ENCODE assay signal across 12 mouse cellular contexts in genomic region chr9:9886210-9886609, GRCm38 (mm10).
A peak's percentile ranks its signal among the peaks of the same experiment; 100 is the strongest.
DNase-seq lines count a peak whose midpoint lies in the region; TF ChIP-seq lines count a peak whose summit lies in the region.
"Had no signal": no experiment of that assay in that cellular context is flagged by ENCODE, and none has a peak within 500 bp of the region (broad histone marks: within the 10 kb centered on the region; RNA-seq: fewer than 3 reads in every experiment).

No protein-coding gene starts in this region.

- no peaks in the 10 kb centered on the region for H3K79me3 ChIP-seq in C2C12 (ENCODE audit: low read depth)

- H3K79me2 ChIP-seq in C2C12 (ENCODE audit: control insufficient read depth, insufficient read depth), result no peaks in the 10 kb centered on the region

- no peaks in the 10 kb centered on the region for H3K36me3 ChIP-seq in C2C12 (ENCODE audit: control insufficient read depth, insufficient read depth)
- H3K36me3 ChIP-seq: heart, embryonic 12.5 days; limb, embryonic 15.5 days; midbrain, embryonic 12.5 days had no signal

- TF ChIP-seq CTCF in C2C12 (IDR thresholded peaks at IDR 0.05; ENCODE audit: control insufficient read depth, insufficient read depth, insufficient read length), result no peak

- H3ac ChIP-seq in C2C12 (ENCODE audit: control insufficient read depth, insufficient read length, low read depth), result no peak overlapping the region

- intact Hi-C loops in heart, postnatal 10 days (cut with DNase I), result no loop called here

- no peaks in the 10 kb centered on the region for H3K27me3 ChIP-seq in C2C12 (ENCODE audit: control insufficient read depth, insufficient read depth, insufficient read length)
- H3K27me3 ChIP-seq: heart, embryonic 12.5 days; limb, embryonic 15.5 days; midbrain, embryonic 12.5 days had no signal

- peak; percentile 11 to 22 for DNase-seq in heart, adult 9 months (ENCODE audit: low spot score in 2 of 2)
- no peak for DNase-seq in heart, postnatal 10 days
- DNase-seq in lung, postnatal 36 days, result peak; percentile 1
- no peak for DNase-seq in lung, postnatal 4 days
- DNase-seq in adrenal gland, postnatal 36 days, result peak; percentile 14 to 64
- no peak for DNase-seq in MN1 (ENCODE audit: low spot score)
- DNase-seq: cerebellum, postnatal 25 days; gastrocnemius, postnatal 14 days had no signal

- no peak overlapping the region for H3K4me3 ChIP-seq in C2C12 (ENCODE audit: insufficient read depth, poor library complexity, severe bottlenecking)
- H3K4me3 ChIP-seq: heart, embryonic 12.5 days; limb, embryonic 15.5 days; midbrain, embryonic 12.5 days had no signal

TF ChIP-seq in C2C12, 6 proteins besides CTCF, POLR2A, EP300 and RAD21:
- TF ChIP-seq MAX (IDR thresholded peaks at IDR 0.05) (no peak), CEBPB (IDR thresholded peaks at IDR 0.05; ENCODE audit: low read depth) (peak; percentile 80), FOSL1 (IDR thresholded peaks at IDR 0.05; ENCODE audit: insufficient read depth, low read length, poor library complexity, severe bottlenecking) (no peak), USF1 (IDR thresholded peaks at IDR 0.05; ENCODE audit: low read depth) (no peak), MYOG (IDR thresholded peaks at IDR 0.05; ENCODE audit: control insufficient read depth, extremely low read depth, insufficient read length) (no peak), MYOD1 (IDR thresholded peaks at IDR 0.05; ENCODE audit: control insufficient read depth, insufficient read length, low read depth) (no peak)
TF ChIP-seq in C2C12: peak in this region for 1.

Comparison
In these comparisons a context has a peak if more than half of its experiments do, and no peak if none do; other contexts are left out.
1. DNase-seq: peak in heart, adult 9 months (2 of 2), lung, postnatal 36 days (single experiment) and adrenal gland, postnatal 36 days (2 of 2); none in heart, postnatal 10 days (0 of 2), lung, postnatal 4 days (0 of 2) and MN1 (single experiment).